Mouse (Mus musculus) kidney, postnatal 10 days (tissue): Measurements from ENCODE around the gene Zcchc8.

Experiments
- DNase-seq: peaks from one replicate; pipeline ENCODE4 v3.0.0; 2021; ENCODE audit warnings: mixed read lengths

Zcchc8 gene

GRCm38 (mm10) chr5:123683377-123684220 is 37.3 kb downstream of the Zcchc8 start:
- DNase-seq: peak; percentile 75

- DNase-seq: peak; percentile 43
These were observed 37.9 kb downstream of the Zcchc8 start for GRCm38 (mm10) chr5:123683043-123683376.

GRCm38 (mm10) chr5:123682372-123682771 is 38.5 kb downstream of the Zcchc8 start:
- no peak for DNase-seq

GRCm38 (mm10) chr5:123679546-123680263 is 41.2 kb downstream of the Zcchc8 start:
- DNase-seq: no peak

GRCm38 (mm10) chr5:123679106-123679505 is 41.8 kb downstream of the Zcchc8 start:
- DNase-seq: no peak

GRCm38 (mm10) chr5:123675717-123676116 is 45.2 kb downstream of the Zcchc8 start:
- no peak for DNase-seq

- DNase-seq: no peak
These were observed 45.7 kb downstream of the Zcchc8 start for GRCm38 (mm10) chr5:123675221-123675620.

GRCm38 (mm10) chr5:123671473-123671820 is 49.5 kb downstream of the Zcchc8 start:
- DNase-seq: no peak

GRCm38 (mm10) chr5:123670800-123671472 is 50.0 kb downstream of the Zcchc8 start:
- DNase-seq: no peak

GRCm38 (mm10) chr5:123669991-123670799 is 50.7 kb downstream of the Zcchc8 start:
- no peak for DNase-seq

- DNase-seq: no peak
These were observed 53.0 kb downstream of the Zcchc8 start for GRCm38 (mm10) chr5:123667915-123668314.

GRCm38 (mm10) chr5:123665956-123666355 is 54.9 kb downstream of the Zcchc8 start:
- no peak for DNase-seq

- no peak for DNase-seq
These were observed 56.6 kb downstream of the Zcchc8 start for GRCm38 (mm10) chr5:123664329-123664728.

GRCm38 (mm10) chr5:123662059-123662458 is 58.8 kb downstream of the Zcchc8 start:
- peak; percentile 44 for DNase-seq

GRCm38 (mm10) chr5:123661602-123662001 is 59.3 kb downstream of the Zcchc8 start:
- DNase-seq: no peak

- no peak for DNase-seq
These were observed 63.2 kb downstream of the Zcchc8 start for GRCm38 (mm10) chr5:123657651-123658050.

- DNase-seq: no peak
These were observed 66.0 kb downstream of the Zcchc8 start for GRCm38 (mm10) chr5:123654937-123655336.

- no peak for DNase-seq
These were observed 67.6 kb downstream of the Zcchc8 start for GRCm38 (mm10) chr5:123653287-123653801.

GRCm38 (mm10) chr5:123650825-123651224 is 70.1 kb downstream of the Zcchc8 start:
- no peak for DNase-seq
